Mouse (Mus musculus) limb, embryonic 14.5 days (tissue): ENCODE results near the gene Hoxb3. TPM values are rescaled to one million over a fixed set of nuclear protein-coding genes. Genes with fewer than 3 reads are reported as not detected.

Source experiments
- ATAC-seq: fragments of 200-750 bp; cut with Nextera tagmentation; 2 replicates; pipeline ENCODE4 v1.8.0; 2017; ENCODE audit warnings: low read depth, moderate number of reproducible peaks, moderate TSS enrichment; ENCODE audit not compliant: low FRiP score
- DNase-seq: peaks from one replicate; pipeline ENCODE4 v3.0.0-alpha.2; 2015; ENCODE audit warnings: low spot score
- H3K27ac ChIP-seq: fragments of 300-500 bp; sonication (generic); replicated peaks from 2 replicates; pipeline ENCODE4 v1.5.1; 2014; ENCODE audit warnings: low read depth, mild to moderate bottlenecking, low read length, moderate library complexity, mixed read lengths
- H3K27me3 ChIP-seq: fragments of 300-500 bp; sonication (generic); 2 replicates; pipeline ENCODE4 v1.6.1; 2014; ENCODE audit warnings: low read length, mixed read lengths; ENCODE audit not compliant: control insufficient read depth, insufficient read depth
- H3K36me3 ChIP-seq: fragments of 300-500 bp; sonication (generic); 2 replicates; pipeline ENCODE4 v1.6.1; 2014; ENCODE audit warnings: mild to moderate bottlenecking, low read length, moderate library complexity, mixed read lengths; ENCODE audit not compliant: control insufficient read depth, insufficient read depth
- H3K4me1 ChIP-seq: fragments of 300-500 bp; sonication (generic); 2 replicates; pipeline ENCODE4 v1.6.1; 2014; ENCODE audit warnings: antibody characterized with exemption, low read length, mixed read lengths; ENCODE audit not compliant: control insufficient read depth, insufficient read depth
- H3K4me2 ChIP-seq: fragments of 300-500 bp; sonication (generic); replicated peaks from 2 replicates; pipeline ENCODE4 v1.6.1; 2014; ENCODE audit warnings: low read depth, mild to moderate bottlenecking, low read length, moderate library complexity; ENCODE audit not compliant: severe bottlenecking
- H3K4me3 ChIP-seq: fragments of 300-500 bp; sonication (generic); replicated peaks from 2 replicates; pipeline ENCODE4 v1.5.1; 2014; ENCODE audit warnings: low read length
- H3K9ac ChIP-seq: fragments of 300-500 bp; sonication (generic); 2 replicates; pipeline ENCODE4 v1.6.1; 2014; ENCODE audit warnings: mild to moderate bottlenecking, low read depth, low read length, moderate library complexity; ENCODE audit not compliant: severe bottlenecking
- H3K9me3 ChIP-seq: fragments of 300-500 bp; sonication (generic); 2 replicates; pipeline ENCODE4 v1.6.1; 2016; ENCODE audit warnings: low read length; ENCODE audit not compliant: control insufficient read depth
- POLR2A ChIP-seq: fragments of 200-500 bp; IDR thresholded peaks from 2 replicates; pipeline ENCODE4 v1.8.0; 2012; ENCODE audit warnings: inconsistent platforms, mild to moderate bottlenecking, moderate library complexity, borderline replicate concordance; ENCODE audit not compliant: insufficient read depth, insufficient read length; ENCODE audit errors: extremely low read depth
- WGBS: fragments of 180-500 bp; shearing (Covaris S2); extraction: QIAGEN DNeasy Blood & Tissue Kit; methylation state at CpG from one replicate; pipeline ENCODE4 v1.1.7; 2014; 5-methylcytosine and 5-hydroxymethylcytosine counted together
- polyA plus RNA-seq, 2 experiments: library from polyadenylated mRNA; depleted of rRNA in 1 of 2; stranded (reverse) in 1 of 2; unstranded in 1 of 2; fragments of >200 nt; fragmentation: Nextera tagmentation in 1 of 2; extraction: Ambion mirVana in 1 of 2; gene quantifications; 2 replicates each; pipeline versions ENCODE4 v1.2.1 to v1.2.3; 2012 to 2014

Gene Hoxb3
- polyA plus RNA-seq, 2 experiments: 0.69 to 4.9 TPM

- no peak for ATAC-seq
- H3K27me3 ChIP-seq: peaks cover 97% of the 10 kb centered on the region
- H3K9ac ChIP-seq: no peak overlapping the region
- 2% methylated on average over 39 of the region's 56 CpGs for WGBS
- DNase-seq: no peak
- H3K4me1 ChIP-seq: no peaks in the 10 kb centered on the region
- no peaks in the 10 kb centered on the region for H3K9me3 ChIP-seq
- no peak overlapping the region for H3K27ac ChIP-seq
- no peak for TF ChIP-seq POLR2A
- H3K36me3 ChIP-seq: no peaks in the 10 kb centered on the region
- H3K4me3 ChIP-seq: peak overlapping the region; percentile 17
- peak overlapping the region; percentile 35 for H3K4me2 ChIP-seq
These were observed 22.2 kb downstream of the Hoxb3 start for GRCm38 (mm10) chr11:96345220-96345892.

DNA sequence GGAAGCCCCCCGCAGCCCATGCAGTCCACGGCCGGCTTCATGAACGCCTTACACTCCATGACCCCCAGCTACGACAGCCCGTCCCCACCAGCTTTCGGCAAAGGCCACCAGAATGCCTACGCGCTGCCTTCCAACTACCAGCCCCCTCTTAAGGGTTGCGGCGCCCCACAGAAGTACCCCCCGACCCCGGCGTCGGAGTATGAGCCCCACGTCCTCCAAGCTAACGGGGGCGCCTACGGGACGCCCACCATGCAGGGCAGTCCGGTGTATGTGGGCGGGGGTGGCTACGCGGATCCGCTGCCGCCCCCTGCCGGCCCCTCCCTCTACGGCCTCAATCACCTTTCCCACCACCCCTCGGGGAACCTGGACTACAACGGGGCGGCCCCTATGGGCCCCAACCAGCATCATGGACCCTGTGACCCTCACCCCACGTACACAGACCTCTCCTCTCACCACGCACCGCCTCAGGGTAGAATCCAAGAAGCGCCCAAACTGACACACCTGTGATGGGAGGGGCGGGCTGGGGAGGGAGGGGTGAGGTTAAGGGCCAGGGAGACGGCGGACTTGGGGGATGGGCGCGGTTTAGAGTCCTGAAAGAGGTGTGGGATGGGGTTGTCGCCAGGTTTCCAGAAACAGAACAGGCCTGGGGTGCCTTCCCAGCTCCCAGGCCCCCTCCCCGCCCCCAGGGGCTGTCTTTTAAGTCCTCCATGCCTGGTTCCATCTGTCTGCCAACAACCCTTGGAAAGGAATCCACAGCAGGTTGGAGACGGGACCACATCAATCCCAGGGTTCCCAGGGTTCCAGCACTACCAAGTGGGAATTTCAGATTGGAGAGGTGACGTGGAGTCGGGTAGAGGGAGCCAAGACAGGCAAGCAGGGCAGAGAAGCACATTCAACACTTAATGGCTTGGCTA, 23.0 kb downstream of the Hoxb3 start:
- ATAC-seq: no peak
- Histone ChIP-seq H3K36me3 (no peaks in the 10 kb centered on the region), H3K27me3 (peaks cover 97% of the 10 kb centered on the region), H3K4me3 (peak overlapping the region; percentile 17; the same call in 1 of the 2 replicates), H3K9me3 (no peaks in the 10 kb centered on the region), H3K4me1 (no peaks in the 10 kb centered on the region), H3K9ac (no peak overlapping the region), H3K27ac (no peak overlapping the region), H3K4me2 (peak overlapping the region; percentile 35)
- no peak for DNase-seq
- no peak for TF ChIP-seq POLR2A
- WGBS: 6% methylated on average over 33 of the region's 45 CpGs

- DNase-seq (no peak), ATAC-seq (no peak)
- Histone ChIP-seq H3K27ac (no peak overlapping the region), H3K4me1 (no peaks in the 10 kb centered on the region), H3K4me2 (no peak overlapping the region), H3K27me3 (peaks cover 97% of the 10 kb centered on the region), H3K4me3 (no peak overlapping the region), H3K9me3 (no peaks in the 10 kb centered on the region), H3K9ac (no peak overlapping the region), H3K36me3 (no peaks in the 10 kb centered on the region)
- 50% methylated on average over 5 of the region's 5 CpGs for WGBS
- no peak for TF ChIP-seq POLR2A
These were observed 23.9 kb downstream of the Hoxb3 start for GRCm38 (mm10) chr11:96346916-96347520.

GRCm38 (mm10) chr11:96347717-96348116, 24.6 kb downstream of the Hoxb3 start:
- no peak for ATAC-seq
- Histone ChIP-seq H3K4me3 (no peak overlapping the region), H3K4me1 (no peaks in the 10 kb centered on the region; the same call in 1 of the 2 replicates), H3K27ac (no peak overlapping the region), H3K36me3 (no peaks in the 10 kb centered on the region), H3K27me3 (peaks cover 97% of the 10 kb centered on the region), H3K9me3 (no peaks in the 10 kb centered on the region), H3K4me2 (no peak overlapping the region), H3K9ac (no peak overlapping the region)
- TF ChIP-seq POLR2A: no peak
- 18% methylated on average over 4 of the region's 4 CpGs for WGBS
- no peak for DNase-seq
